Mouse (Mus musculus): ENCODE data around the gene Fam19a4. TPM values are rescaled to one million over a fixed set of nuclear protein-coding genes. Genes with fewer than 3 reads are reported as not detected.

The Fam19a4 gene
- polyA plus RNA-seq, 2 experiments = 0.28 to 0.31 TPM

DNA sequence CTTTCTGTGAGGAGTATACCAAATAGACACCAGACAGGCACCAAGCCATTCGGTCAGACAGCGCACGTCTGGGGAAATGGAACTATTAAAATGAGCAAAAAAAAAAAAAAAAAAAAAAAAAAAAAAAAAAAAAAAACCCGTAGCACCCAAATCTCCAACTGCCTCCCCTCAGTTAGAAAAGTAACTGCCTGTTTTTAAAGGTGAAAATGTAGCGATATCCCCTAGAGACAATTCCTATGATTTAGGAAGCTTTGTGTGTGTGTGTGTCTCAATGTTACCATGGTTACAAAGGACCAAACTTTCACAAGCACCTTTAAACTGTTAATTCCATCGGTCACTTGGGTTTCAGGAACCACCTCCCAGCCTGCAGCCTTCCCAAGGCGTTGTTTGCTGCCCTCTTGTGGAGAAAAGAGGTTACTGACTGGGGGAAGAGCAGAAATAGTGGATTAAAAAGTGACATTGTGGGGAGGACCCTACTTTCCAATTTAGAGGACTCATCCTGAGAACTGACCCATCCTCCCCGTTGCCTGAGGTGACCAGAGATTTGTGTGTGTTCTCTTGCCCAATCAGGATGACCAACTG, 53.6 kb downstream of the Fam19a4 start:
- ATAC-seq (ENCODE audit: low FRiP score, low read depth) (no peak), DNase-seq (ENCODE audit: low spot score) (peak; percentile 53)
- Histone ChIP-seq H3K9me3 (ENCODE audit: control insufficient read depth, low read length) (no peaks in the 10 kb centered on the region), H3K4me3 (replicated peaks; ENCODE audit: low read length) (no peak overlapping the region), H3K4me2 (replicated peaks; ENCODE audit: low read depth, low read length, severe bottlenecking) (no peak overlapping the region), H3K36me3 (ENCODE audit: control insufficient read depth, insufficient read depth, low read length) (no peaks in the 10 kb centered on the region), H3K27ac (replicated peaks; ENCODE audit: low read depth, low read length) (no peak overlapping the region), H3K9ac (ENCODE audit: low read depth, low read length, severe bottlenecking) (no peak overlapping the region), H3K27me3 (ENCODE audit: control insufficient read depth, insufficient read depth, low read length) (no peaks in the 10 kb centered on the region), H3K4me1 (ENCODE audit: control insufficient read depth, insufficient read depth, low read length) (no peaks in the 10 kb centered on the region)
- TF ChIP-seq POLR2A (IDR thresholded peaks at IDR 0.05; ENCODE audit: borderline replicate concordance, extremely low read depth, insufficient read depth, insufficient read length) = no peak
- 28% methylated on average over 8 of the region's 8 CpGs for WGBS

DNA sequence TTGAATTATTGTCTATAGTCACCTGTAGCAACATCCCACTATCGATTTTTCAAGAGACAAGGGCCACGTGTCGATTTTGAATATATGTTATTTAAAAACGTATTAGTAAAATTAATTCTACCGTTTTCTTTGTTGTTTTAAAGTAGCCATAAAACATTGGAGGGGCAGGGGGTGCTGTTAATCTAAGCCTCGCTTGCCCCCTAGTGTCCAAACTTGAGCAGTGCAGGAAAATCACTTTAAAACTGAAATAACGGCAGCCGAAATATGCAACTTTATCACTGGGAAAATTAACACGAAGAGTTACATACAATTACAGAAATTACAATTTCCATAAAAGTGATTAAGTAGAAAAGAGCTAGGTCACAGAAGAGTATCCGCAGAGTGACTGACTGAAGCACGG, 55.2 kb downstream of the Fam19a4 start:
- no peak overlapping the region for H3K27ac ChIP-seq (replicated peaks; ENCODE audit: low read depth, low read length)
- H3K4me1 ChIP-seq (ENCODE audit: control insufficient read depth, insufficient read depth, low read length) = no peaks in the 10 kb centered on the region
- no peak overlapping the region for H3K4me3 ChIP-seq (replicated peaks; ENCODE audit: low read length)
- ATAC-seq (ENCODE audit: low FRiP score, low read depth) = no peak
- H3K9ac ChIP-seq (ENCODE audit: low read depth, low read length, severe bottlenecking) = no peak overlapping the region
- WGBS = 19% methylated on average over 11 of the region's 11 CpGs
- H3K27me3 ChIP-seq (ENCODE audit: control insufficient read depth, insufficient read depth, low read length) = no peaks in the 10 kb centered on the region
- H3K9me3 ChIP-seq (ENCODE audit: control insufficient read depth, low read length) = no peaks in the 10 kb centered on the region
- DNase-seq (ENCODE audit: low spot score) = peak; percentile 56
- no peak for TF ChIP-seq POLR2A (IDR thresholded peaks at IDR 0.05; ENCODE audit: borderline replicate concordance, extremely low read depth, insufficient read depth, insufficient read length)
- no peak overlapping the region for H3K4me2 ChIP-seq (replicated peaks; ENCODE audit: low read depth, low read length, severe bottlenecking)
- no peaks in the 10 kb centered on the region for H3K36me3 ChIP-seq (ENCODE audit: control insufficient read depth, insufficient read depth, low read length)

DNA sequence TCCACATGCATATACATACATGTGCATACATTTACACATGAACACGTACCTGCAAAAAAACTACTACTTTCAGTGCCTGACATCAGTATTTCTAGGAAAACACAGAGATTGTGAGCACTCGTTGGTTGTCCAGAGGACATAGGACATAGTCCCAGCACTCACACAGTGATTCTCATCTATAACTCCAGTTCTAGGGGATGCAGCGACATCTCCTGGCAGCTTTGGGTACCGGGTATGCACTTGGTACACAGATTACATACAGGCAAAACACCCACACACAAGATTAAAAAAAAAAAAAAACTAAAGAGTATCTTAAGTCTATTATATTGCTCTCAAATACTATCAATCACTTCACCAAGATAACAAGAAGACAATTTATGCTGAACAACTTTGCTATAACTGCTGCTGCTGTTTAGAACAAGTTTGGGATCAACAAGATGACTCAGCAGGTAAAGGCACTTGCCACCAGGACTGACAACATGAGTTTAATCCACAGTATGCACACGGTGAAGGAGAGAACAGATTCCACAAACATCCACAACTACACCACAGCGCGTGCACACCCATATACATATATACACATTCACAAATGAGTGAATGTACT, 64.6 kb downstream of the Fam19a4 start:
- no peak for TF ChIP-seq POLR2A (IDR thresholded peaks at IDR 0.05; ENCODE audit: borderline replicate concordance, extremely low read depth, insufficient read depth, insufficient read length)
- DNase-seq (ENCODE audit: low spot score) (no peak), ATAC-seq (ENCODE audit: low FRiP score, low read depth) (no peak)
- Histone ChIP-seq H3K4me3 (replicated peaks; ENCODE audit: low read length) (no peak overlapping the region), H3K4me1 (ENCODE audit: control insufficient read depth, insufficient read depth, low read length) (no peaks in the 10 kb centered on the region), H3K9ac (ENCODE audit: low read depth, low read length, severe bottlenecking) (no peak overlapping the region), H3K4me2 (replicated peaks; ENCODE audit: low read depth, low read length, severe bottlenecking) (no peak overlapping the region), H3K27ac (replicated peaks; ENCODE audit: low read depth, low read length) (no peak overlapping the region), H3K9me3 (ENCODE audit: control insufficient read depth, low read length) (no peaks in the 10 kb centered on the region), H3K27me3 (ENCODE audit: control insufficient read depth, insufficient read depth, low read length) (no peaks in the 10 kb centered on the region), H3K36me3 (ENCODE audit: control insufficient read depth, insufficient read depth, low read length) (no peaks in the 10 kb centered on the region)
- 88% methylated on average over 7 of the region's 7 CpGs for WGBS

DNA sequence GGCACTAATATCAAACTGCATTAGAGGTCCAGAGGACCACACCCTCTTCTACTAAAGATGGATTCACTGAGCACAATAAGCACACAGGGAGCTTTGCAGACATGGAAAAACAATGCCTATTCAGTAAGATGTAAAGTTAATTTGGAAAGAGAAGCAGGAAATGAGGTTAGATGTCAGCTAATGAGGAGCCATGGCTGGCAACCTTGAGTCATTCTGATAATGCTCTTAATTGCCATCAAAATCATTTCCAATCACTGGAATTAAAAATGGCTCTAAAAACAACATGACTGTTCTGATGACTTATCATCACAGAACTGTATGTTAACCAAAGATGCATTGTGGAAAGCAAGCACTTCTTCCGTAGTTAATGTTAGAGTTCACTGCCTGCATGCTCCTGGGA, 68.5 kb downstream of the Fam19a4 start:
- H3K36me3 ChIP-seq (ENCODE audit: control insufficient read depth, insufficient read depth, low read length) = no peaks in the 10 kb centered on the region
- H3K9ac ChIP-seq (ENCODE audit: low read depth, low read length, severe bottlenecking) = no peak overlapping the region
- ATAC-seq (ENCODE audit: low FRiP score, low read depth) = no peak
- H3K27ac ChIP-seq (replicated peaks; ENCODE audit: low read depth, low read length) = no peak overlapping the region
- H3K27me3 ChIP-seq (ENCODE audit: control insufficient read depth, insufficient read depth, low read length) = no peaks in the 10 kb centered on the region
- 97% methylated on average over 1 of the region's 1 CpGs for WGBS
- H3K9me3 ChIP-seq (ENCODE audit: control insufficient read depth, low read length) = no peaks in the 10 kb centered on the region
- no peaks in the 10 kb centered on the region for H3K4me1 ChIP-seq (ENCODE audit: control insufficient read depth, insufficient read depth, low read length)
- no peak overlapping the region for H3K4me3 ChIP-seq (replicated peaks; ENCODE audit: low read length)
- H3K4me2 ChIP-seq (replicated peaks; ENCODE audit: low read depth, low read length, severe bottlenecking) = no peak overlapping the region
- DNase-seq (ENCODE audit: low spot score) = no peak
- no peak for TF ChIP-seq POLR2A (IDR thresholded peaks at IDR 0.05; ENCODE audit: borderline replicate concordance, extremely low read depth, insufficient read depth, insufficient read length)

DNA sequence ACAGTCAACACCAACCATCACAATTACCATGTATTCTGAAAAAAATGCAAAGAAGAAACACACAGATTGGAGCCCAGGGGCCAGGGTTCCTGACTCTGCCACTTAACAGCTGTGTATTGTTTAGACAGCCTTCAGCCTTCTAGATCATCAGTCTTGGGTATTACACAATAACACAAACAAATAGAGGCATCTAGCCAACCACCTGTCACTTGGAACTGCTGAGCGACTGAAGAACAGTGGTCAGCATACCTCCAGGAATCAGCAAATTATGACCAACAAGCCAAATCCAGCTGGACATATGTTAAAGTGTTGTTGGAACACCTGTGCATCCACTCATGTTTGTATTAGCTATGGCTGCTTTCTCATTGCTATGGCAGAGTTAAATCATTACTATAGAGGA, 82.7 kb downstream of the Fam19a4 start:
- 90% methylated on average over 1 of the region's 1 CpGs for WGBS

More for the DNA sequence above, 82.7 kb downstream of the Fam19a4 start:
- TF ChIP-seq POLR2A (IDR thresholded peaks at IDR 0.05; ENCODE audit: borderline replicate concordance, extremely low read depth, insufficient read depth, insufficient read length) = no peak
- no peak overlapping the region for H3K27ac ChIP-seq (replicated peaks; ENCODE audit: low read depth, low read length)
- H3K4me3 ChIP-seq (replicated peaks; ENCODE audit: low read length) = no peak overlapping the region
- H3K27me3 ChIP-seq (ENCODE audit: control insufficient read depth, insufficient read depth, low read length) = no peaks in the 10 kb centered on the region
- DNase-seq (ENCODE audit: low spot score) (no peak), ATAC-seq (ENCODE audit: low FRiP score, low read depth) (no peak)
- H3K9ac ChIP-seq (ENCODE audit: low read depth, low read length, severe bottlenecking) = no peak overlapping the region
- H3K4me2 ChIP-seq (replicated peaks; ENCODE audit: low read depth, low read length, severe bottlenecking) = no peak overlapping the region
- no peaks in the 10 kb centered on the region for H3K4me1 ChIP-seq (ENCODE audit: control insufficient read depth, insufficient read depth, low read length)
- H3K9me3 ChIP-seq (ENCODE audit: control insufficient read depth, low read length) = no peaks in the 10 kb centered on the region
- no peaks in the 10 kb centered on the region for H3K36me3 ChIP-seq (ENCODE audit: control insufficient read depth, insufficient read depth, low read length)
